Mouse (Mus musculus) frontal cortex, postnatal 14 days (tissue): ENCODE data around the gene Slc43a1.
"Not testable (repeated sequence)": the region's sequence is repeated elsewhere in the genome, so short reads cannot be mapped to it uniquely, and the experiment has no call there.

Experiments used
- DNase-seq, 2 experiments: peaks; one replicate each; pipeline ENCODE4 v3.0.0; 2022; ENCODE audit warnings: low spot score in 2 of 2

Slc43a1 gene

GRCm38 (mm10) chr2:84895495-84896198 is 57.0 kb downstream of the Slc43a1 start:
- no peak for DNase-seq

GRCm38 (mm10) chr2:84896686-84897085 is 58.0 kb downstream of the Slc43a1 start:
- not testable (repeated sequence) for DNase-seq

- DNase-seq = no peak
These were observed 74.1 kb downstream of the Slc43a1 start for GRCm38 (mm10) chr2:84912722-84913121.
